Mouse (Mus musculus) heart, adult 18-20 months (tissue): ENCODE results near the gene Reep6. TPM values are rescaled to one million over a fixed set of nuclear protein-coding genes. Genes with fewer than 3 reads are reported as not detected.

Experiments used
- DNase-seq, 2 experiments: peaks; one replicate each; pipeline ENCODE4 v3.0.0; 2021 to 2022; ENCODE audit warnings: mixed read lengths in 1 of 2
- total RNA-seq, 2 experiments: library from RNA; stranded (reverse); gene quantifications; 2 replicates each; pipeline ENCODE4 v1.2.3; 2021

Gene Reep6
- total RNA-seq, 2 experiments from 2014 or later, result 4.8 to 5.3 TPM

DNA sequence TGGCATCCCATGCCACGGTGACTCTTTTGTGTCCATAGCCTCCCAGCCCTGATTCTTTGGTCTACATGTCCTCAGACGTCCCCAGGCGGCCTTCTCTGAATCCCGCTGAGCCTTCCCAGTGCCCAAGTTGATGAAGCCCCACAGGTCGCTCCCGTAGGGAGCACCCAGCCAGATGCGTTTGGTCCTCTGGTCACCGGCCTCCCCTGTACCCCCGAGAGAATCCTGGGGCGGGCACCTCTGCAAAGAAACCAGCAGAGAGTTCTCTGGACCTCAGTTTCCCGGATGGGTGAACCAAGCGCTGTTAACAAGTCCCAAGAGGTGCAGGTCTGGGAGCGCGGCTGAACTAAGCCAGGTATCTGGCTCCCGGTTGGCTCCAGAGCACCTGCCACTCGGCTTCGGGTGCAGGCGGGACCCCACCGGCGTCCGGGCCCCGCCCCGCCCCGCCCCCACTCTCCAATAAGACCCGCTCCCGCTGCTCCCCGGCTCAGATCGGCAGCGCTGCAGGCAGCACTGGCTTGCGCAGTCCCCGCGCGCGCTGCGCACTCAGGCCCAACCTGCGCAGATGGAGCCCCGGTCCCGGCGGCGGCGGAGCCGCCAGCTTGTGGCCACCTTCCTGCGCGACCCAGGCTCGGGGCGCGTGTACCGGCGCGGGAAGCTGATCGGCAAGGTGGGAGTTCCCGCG lies 26.4 kb downstream of the Reep6 start, which contains the start of gene Plk5:
Plk5 (plus strand) TSS at position 459 of the 682 bp plus-strand sequence.
- no peak for DNase-seq

DNA sequence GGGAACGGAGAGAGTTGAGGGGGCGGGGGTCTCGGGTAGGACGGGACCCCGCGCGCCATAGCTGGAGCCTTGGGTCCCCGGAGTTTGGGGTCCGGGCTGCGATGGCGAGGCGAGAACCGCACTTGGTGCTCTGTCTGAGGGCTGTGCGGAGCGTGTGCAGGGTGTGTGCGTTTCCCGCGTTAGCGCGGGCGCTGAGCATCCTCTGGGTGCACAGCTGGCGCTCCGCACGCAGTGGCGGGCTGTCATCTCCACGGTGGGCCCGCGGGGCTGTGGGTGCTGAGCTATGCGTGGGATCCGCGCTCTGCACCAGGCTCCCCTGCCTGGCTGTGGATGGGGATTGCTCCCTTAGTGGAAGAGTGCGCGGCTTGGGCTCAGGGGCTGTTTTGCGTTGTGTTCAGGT lies 27.0 kb downstream of the Reep6 start:
- DNase-seq, result no peak

DNA sequence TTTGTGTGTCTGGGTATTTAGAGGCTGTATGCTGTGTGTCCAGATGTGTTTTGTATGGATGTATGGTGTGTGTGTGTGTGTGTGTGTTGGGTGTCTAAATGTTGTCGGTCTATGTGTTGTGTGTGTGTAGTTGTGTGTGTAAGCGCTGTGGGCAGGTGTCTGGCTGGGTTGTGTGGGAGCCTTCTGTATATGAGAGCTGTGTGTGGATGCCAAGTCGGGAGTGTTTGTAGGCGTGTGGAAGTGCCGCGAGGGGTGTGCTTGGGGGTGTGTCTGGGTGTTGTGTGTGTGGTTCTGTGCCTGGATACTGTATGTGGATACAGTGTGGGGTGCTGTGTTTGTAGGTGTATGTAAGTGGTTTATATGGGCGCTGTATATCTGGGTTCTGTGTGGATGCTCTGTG lies 27.6 kb downstream of the Reep6 start:
- DNase-seq, result no peak

DNA sequence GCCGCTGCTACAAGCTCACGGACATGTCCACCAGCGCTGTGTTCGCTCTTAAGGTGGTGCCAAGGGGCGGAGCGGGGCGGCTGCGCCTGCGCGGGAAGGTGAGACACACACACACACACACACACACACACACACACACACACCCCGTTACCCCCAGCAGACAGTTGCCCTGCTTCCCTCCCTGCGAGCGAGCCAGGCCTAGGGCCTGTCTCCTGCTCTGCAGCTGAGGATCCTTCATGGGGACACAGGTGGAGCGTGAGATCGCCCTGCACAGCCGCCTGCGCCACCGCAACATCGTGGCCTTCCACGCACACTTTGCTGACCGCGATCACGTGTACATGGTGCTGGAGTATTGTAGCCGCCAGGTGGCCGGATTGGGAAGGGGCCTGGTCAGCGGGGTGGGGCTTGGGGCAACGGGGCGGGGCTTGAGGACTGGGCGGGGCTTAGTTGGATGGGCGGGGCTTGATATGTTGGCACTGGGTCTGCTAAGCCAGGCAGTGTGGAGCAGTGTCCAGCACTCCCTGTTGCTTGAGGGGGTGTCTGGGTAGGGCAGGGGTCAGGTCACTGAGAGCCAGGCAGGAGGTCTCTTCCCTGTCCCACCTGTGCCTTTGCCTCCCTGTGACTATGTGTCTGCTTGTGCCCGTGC lies 28.4 kb downstream of the Reep6 start:
- peak in 1 of 2 experiments; percentile 54 for DNase-seq

DNA sequence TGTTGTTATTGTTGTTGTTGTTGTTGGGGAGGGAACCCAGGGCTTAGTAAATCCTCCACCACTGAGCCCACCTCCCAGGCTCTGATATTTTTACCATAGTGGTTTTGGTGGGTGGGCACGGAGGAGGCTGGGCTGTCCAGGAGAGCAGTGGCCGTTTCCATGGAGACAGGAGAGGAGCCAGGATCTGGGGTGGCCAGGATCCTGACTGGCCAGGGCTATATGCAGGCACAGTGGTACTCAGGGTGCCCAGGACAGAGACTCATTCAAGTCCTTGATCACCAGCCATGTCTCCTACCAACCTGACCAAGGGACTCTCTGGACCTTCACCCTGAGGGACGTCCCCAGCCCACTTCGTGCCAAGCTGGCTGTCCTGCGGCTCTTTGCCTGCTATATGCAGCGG lies 34.0 kb downstream of the Reep6 start:
- DNase-seq, result no peak

DNA sequence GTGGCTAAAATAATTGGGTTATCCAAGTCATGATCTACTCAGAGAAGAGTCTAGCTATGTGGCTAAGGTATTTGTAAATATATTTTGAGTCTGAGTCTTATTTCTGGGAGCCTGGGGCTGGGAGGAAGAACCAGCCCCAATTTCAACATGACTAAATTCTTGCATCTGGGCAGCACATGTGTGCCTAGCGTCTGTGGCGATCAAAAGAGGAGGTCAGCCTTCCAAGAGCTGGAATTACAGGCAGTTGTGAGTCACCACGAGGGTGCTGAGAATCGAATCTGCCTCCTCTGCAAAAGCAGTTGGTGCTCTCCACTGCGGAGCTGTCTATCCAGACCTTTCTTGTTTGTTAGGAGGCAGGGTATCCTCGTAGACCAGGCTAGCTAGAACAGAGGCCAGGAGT lies 36.0 kb downstream of the Reep6 start:
- no peak for DNase-seq

DNA sequence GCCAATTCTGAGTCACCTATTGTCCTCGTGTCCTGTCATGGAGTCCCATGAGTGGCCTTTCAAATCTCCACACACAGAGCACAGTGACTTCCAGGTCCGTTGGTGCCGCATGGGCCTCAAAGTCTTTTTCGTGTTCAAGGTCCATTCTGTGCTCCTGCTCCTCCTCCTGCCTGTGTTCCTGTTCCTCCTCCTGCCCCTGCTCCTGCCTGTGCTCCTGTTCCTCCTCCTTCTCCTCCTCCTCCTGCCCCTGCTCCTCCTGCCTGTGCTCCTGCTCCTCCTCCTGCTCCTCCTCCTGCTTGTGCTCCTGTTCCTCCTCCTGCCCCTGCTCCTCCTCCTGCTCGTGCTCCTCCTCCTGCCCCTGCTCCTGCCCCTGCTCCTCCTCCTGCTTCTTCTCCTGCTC lies 38.2 kb downstream of the Reep6 start:
- DNase-seq, result no peak

DNA sequence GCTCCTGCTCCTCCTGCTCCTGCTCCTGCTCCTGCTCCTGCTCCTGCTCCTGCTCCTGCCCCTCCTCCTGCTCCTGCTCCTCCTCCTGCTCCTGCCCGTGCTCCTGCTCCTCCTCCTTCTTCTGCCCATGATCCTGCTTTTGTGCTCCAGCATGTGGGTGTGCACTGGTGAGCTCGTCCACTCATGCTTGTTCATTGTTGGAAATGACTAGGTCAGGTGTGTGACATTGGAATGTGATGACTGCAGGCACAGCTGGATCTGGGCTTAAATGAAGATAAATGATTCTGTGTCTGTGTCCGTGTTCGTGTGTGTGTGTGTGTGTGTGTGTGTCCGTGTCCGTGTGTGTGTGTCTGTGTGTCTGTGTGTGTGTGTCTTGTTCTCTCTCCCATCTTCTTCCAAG lies 38.6 kb downstream of the Reep6 start:
- DNase-seq, result no peak

DNA sequence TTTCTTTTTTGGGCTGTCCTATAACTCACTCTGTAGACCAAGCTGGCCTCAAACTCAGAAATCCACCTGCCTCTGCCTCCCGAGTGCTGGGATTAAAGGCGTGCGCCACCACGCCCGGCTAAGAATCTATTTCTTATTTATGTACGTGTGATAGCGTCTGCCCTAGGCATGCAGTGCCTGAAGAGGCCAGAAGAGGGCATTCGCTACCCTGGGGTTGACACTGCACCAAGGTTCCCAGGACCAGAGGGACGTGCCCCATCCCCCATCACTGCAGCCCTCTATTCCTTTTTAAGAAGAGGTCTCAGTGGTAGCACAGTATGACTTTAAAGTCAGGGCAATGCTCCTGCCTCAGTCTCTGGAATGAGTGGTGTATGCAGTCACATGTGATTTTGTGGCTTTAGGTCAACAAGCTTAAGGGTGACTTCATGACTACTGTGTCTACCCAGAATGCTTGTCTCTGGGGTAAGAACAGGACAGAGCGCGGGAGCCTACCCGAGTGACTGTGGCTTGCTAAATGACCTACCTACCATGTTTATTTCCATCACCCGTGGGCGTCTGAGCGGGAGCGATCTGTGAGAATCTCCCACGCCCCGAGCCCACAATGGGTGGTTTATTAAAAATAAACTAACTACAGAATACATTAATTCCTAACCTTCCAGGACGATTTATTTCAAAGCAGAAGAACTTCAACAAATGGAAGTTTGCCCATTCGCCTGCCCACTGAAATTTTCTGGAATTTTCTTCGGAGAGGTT lies 40.4 kb downstream of the Reep6 start:
- DNase-seq, result no peak

DNA sequence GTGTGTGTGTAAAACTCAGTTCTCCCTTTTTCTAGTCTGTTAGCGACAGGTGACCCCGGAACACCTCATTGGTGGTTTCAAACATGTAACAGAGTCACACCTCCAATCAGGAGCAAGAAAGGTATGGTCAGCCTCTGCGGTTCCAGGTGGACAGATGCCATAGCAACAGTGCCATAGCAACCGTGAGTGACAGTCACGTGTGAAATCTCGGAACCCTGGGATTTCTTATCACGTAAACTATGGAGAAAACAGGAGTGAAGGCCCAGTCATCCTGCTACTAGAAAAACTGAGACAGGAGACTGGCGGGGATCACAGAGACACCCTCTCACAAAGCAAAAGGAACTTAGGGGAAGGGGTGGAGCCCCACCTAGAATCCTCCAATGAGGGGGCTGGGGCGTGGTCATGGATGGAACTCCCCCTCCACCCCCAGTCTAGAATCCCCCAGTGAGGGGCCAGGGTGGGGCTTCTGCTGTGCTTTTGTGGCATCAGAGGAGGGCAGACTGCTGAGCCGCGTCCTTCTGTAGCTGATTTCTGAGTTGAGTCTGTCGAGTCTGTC lies 41.7 kb downstream of the Reep6 start:
- DNase-seq, result no peak

DNA sequence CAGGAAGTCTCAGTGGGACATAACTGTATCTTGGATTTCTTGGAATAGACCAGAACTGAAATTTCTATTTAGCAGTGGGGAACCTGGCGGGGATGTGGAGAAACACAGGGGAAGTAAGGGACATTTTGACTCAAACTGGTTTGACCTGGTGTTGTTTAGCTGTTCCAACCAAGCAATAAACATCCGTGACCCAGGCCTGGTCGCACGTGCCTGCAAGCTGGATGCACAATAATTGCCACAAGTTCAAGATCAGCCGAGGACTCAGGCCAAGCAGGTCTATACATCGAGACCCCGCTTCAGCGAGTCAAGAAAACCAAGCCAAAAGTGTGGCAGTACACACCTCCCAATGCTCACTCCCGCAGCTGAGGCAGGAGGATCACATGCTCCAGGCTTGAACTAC lies 42.2 kb downstream of the Reep6 start:
- DNase-seq, result no peak

DNA sequence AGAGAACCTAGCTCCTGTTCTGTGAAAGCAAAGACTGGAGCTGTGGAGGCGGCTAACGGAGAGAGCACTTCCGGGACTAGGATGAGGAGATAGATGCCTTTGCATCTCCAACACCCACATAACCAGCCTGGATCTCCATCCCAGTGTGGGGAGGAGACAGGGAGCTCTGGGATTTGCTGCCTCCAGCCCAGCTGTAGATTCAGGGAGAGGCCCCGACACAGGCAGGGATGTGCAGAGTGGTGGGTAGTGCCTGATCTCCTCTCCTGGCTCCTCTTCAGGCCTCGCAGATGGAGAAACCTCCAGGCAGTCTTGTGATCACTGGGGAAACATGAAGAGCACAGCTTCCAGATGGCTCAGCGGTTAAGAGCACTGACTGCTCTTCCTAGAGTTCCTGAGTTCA lies 43.0 kb downstream of the Reep6 start:
- no peak for DNase-seq

DNA sequence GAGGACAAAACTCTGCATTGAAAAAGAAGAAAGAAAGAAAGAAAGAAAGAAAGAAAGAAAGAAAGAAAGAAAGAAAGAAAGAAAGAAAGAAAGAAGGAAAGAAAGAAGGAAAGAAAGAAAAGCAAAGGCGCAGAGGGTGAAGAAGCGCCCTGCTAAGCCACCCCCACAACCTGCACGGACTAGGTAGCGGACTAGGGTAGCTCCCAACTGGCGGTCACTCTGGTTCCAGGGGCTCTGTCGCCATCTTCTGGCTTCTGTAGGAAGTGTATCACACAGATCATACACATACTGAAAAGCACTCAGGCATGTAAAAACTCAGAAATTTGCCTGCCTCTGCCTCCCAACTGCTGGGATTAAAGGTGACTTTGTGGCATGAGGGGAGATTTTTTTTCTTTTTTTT lies 44.3 kb downstream of the Reep6 start:
- DNase-seq, result peak; percentile 73 to 86

DNA sequence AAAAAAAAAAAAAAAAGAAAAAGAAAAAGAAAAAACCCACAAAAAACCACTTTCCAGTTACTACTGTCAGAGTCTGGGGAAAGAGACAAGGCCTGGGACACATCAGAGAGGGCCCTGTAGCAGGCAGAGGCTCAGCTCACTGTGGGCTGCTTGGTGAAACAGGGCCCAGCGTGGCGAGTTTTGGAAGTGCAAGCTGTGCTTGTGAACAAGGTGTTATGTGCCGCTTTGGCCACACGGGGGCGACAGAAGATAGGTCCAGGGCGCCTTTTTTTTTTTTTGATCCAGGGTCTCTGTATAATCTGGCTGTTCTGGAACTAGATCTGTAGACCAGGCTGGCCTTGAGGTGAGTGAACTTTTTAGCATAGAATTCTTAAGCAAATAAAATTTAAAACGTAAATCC lies 46.4 kb downstream of the Reep6 start:
- DNase-seq, result peak; percentile 85 to 96

DNA sequence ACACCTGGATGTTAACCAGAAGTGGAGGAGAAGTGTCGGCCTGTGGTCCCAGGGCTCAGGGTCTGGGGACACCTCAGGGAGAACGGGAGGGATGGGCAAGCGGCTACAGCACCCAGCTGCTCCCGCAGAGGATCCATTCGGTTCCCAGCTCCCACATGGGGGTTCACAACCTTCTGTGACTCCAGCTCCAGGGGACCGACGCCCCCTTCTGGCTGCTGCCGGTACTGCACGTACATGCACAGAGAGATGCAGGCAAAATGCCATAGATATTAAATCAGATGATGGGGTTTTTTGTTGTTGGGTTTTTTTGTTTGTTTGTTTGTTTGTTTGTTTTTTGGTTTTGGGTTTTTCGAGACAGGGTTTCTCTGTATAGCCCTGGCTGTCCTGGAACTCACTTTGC lies 48.0 kb downstream of the Reep6 start:
- DNase-seq, result no peak

DNA sequence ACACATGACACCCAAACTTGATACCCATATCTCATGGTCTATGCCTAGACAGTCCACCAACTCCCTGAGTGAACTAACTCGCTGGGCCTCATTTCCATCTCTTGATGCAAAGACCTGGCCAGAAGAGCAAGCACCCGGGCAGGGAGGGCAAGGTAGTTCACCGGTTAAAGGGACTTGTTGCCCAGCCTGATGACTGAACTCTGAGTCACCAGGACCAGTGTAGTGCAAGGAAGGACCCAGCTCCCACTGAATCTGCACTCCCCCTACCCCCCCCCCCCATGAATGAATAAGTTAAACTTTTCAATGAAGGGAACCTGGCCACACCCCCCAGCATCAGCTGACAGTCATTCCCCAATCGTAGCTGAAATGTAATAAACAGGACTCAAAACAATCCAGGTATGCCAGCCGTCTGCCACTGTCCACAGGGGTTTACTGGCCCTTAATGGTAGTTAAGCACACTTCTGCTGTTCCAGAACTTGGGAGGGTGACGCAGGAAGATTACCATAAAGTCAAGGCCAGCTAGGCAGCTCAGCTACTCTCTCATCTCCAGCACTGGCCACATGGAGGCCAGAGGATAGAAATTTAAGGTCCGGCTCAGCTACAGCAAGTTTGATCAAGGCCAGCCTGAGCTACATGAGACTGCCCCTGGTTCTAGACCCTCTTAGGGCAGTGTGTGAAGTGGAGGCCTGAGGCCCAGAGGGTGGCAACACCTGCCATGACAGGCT lies 53.0 kb downstream of the Reep6 start:
- DNase-seq, result no peak

DNA sequence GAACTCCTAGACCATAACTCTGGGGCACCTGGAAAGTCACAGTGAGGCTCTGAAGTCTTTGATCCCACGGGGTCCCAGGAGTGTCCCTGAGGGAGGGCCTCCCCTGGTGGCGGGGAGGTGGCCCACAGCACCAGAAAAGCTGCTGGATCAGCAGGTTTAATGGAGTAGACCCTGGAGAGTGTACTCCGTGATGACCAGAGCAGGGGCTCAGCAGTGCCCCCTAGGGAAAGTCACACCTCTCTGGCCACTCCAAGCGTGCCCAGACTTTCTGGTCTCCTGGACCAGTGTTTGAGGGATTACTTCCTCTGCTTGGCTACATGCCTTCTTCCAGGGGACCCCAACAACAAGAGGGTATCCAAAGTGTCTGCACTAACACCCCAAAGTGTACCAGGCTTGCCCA lies 53.7 kb downstream of the Reep6 start:
- DNase-seq, result no peak

DNA sequence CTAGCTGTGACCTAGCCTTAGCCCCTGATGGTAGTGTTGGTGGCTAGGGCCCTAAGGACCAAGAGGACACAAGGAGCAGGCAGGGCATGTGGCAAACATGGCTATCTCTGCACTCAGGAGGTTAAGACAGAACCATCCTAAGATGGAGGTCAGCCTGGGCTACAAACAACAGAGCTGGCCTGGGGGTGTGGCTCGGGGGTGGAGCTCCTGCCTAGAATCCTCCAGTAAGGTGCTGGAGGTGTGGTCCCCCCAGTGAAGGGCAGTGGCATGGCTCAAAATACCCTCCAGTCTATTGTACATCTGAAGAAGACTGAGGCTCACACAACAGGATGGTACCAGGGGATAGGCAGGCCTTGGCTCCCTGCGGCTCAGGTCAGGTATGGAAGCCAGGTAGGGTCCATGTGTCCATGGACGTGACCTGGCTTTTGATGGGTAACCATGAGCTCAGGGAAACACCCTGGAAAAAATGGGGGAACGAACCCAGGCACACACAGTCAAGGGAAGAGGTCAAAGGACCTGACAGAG lies 54.4 kb downstream of the Reep6 start:
- DNase-seq, result no peak

DNA sequence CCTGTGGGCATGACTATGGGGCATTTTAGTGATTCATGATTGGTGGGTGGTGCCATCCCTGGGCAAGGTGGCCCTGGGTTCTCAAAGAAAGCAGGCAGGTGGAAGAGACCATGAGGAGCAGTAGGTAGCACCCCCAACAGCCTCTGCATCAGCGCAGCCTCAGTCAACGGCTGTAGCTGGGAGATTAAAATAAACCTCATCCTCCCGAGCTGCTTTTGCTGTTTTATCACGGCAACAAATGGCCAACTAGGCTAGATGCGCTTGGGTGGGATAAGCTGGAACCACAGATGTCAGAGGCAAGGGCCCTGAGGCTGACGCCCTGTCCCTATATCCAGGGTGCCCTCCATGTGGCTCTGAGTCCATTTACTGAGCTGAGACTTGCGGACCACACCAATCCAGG lies 55.0 kb downstream of the Reep6 start:
- DNase-seq, result no peak

DNA sequence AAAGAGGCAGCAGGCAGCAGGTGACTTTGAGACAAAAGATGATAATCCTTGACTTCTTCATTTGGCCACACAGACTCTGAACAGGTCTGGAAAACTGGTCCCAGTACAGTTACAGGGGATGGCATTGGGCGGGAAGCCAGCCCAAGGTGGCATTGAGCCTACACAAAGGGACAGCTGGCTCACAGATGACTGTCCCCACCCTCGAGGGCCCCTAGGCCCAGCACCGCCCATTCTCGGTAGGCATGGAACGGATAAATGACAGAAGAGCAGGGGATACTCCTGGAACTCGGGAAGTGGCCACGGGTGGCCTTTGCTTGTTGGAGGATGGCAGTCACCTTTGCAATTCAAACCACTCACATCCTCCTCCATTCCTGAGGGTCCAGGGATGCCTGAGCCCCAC lies 55.6 kb downstream of the Reep6 start:
- DNase-seq, result no peak
